Mouse (Mus musculus) stomach, embryonic 14.5 days (tissue): Measurements from ENCODE around the gene Olfr33. TPM values are rescaled to one million over a fixed set of nuclear protein-coding genes. Genes with fewer than 3 reads are reported as not detected.

Source experiments
- ATAC-seq: fragments of 200-750 bp; cut with Nextera tagmentation; 2 replicates; pipeline ENCODE4 v1.8.0; 2017; ENCODE audit warnings: low read depth, moderate TSS enrichment; ENCODE audit not compliant: insufficient number of reproducible peaks, insufficient read depth, low FRiP score
- H3K27ac ChIP-seq: fragments of 300-500 bp; sonication (generic); 2 replicates; pipeline ENCODE4 v1.5.1; 2014; ENCODE audit warnings: mild to moderate bottlenecking, low read length, moderate library complexity, mixed read lengths
- H3K27me3 ChIP-seq: fragments of 300-500 bp; sonication (generic); 2 replicates; pipeline ENCODE4 v1.6.1; 2014; ENCODE audit warnings: low read length, control low read depth, mixed read lengths; ENCODE audit not compliant: control insufficient read depth, insufficient read depth
- H3K36me3 ChIP-seq: fragments of 300-500 bp; sonication (generic); 2 replicates; pipeline ENCODE4 v1.6.1; 2014; ENCODE audit warnings: mild to moderate bottlenecking, control low read depth, low read length, moderate library complexity, mixed read lengths; ENCODE audit not compliant: control insufficient read depth, insufficient read depth
- H3K4me1 ChIP-seq: fragments of 300-500 bp; sonication (generic); 2 replicates; pipeline ENCODE4 v1.6.1; 2014; ENCODE audit warnings: low read length, control low read depth, mixed read lengths; ENCODE audit not compliant: control insufficient read depth, insufficient read depth
- H3K4me2 ChIP-seq: fragments of 300-500 bp; sonication (generic); replicated peaks from 2 replicates; pipeline ENCODE4 v1.6.1; 2014; ENCODE audit warnings: low read depth, low read length, control low read depth
- H3K4me3 ChIP-seq: fragments of 300-500 bp; sonication (generic); 2 replicates; pipeline ENCODE4 v1.5.1; 2014; ENCODE audit warnings: low read depth, low read length, control low read depth
- H3K9ac ChIP-seq: fragments of 300-500 bp; sonication (generic); replicated peaks from 2 replicates; pipeline ENCODE4 v1.6.1; 2014; ENCODE audit warnings: low read depth, mild to moderate bottlenecking, control low read depth, low read length, moderate library complexity, mixed read lengths
- H3K9me3 ChIP-seq: fragments of 300-500 bp; sonication (generic); 2 replicates; pipeline ENCODE4 v1.6.1; 2016; ENCODE audit warnings: low read depth, low read length, control low read depth; ENCODE audit not compliant: control insufficient read depth
- WGBS: fragments of 180-500 bp; shearing (Covaris S2); extraction: QIAGEN DNeasy Blood & Tissue Kit; methylation state at CpG from one replicate; pipeline ENCODE4 v1.1.7; 2014; 5-methylcytosine and 5-hydroxymethylcytosine counted together
- polyA plus RNA-seq: library from polyadenylated mRNA; unstranded; fragments of >200 nt; fragmentation: Nextera tagmentation; extraction: Ambion mirVana; gene quantifications from 2 replicates; pipeline ENCODE4 v1.2.1, GENCODE M21; 2014

The Olfr33 gene
- not detected in 2 replicates for polyA plus RNA-seq

DNA sequence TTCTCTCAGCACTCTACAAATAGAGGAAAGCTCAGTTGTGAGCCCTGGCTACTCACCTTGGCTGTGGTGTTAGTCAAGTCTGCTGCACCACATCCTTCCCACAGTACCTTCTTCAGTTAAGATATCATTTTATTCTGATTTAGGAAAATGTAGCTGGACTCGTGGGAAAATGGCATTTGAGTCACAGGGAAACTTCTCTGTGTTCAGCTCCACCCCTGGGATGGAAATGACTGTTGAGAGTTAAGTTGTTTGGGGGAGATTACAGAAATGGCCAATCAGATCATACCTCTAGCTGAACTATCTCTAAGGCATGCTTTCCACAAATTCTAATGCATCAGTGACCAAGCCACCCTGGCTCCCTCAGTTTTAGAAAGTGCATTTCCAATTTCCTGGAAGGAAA is at the start of gene Olfr33:
Gene Olfr33, minus strand, starts transcription at position 101 of the 400 bp plus-strand sequence.
- no peak for ATAC-seq
- Histone ChIP-seq H3K4me1 (no peaks in the 10 kb centered on the region), H3K27ac (no peak within 1 kb of the TSS), H3K27me3 (no peaks in the 10 kb centered on the region), H3K4me3 (no peak within 1 kb of the TSS), H3K9ac (no peak within 1 kb of the TSS), H3K9me3 (no peaks in the 10 kb centered on the region), H3K4me2 (no peak within 1 kb of the TSS), H3K36me3 (no peaks in the 10 kb centered on the region)
- 33% methylated on average over 1 of the region's 1 CpGs for WGBS

DNA sequence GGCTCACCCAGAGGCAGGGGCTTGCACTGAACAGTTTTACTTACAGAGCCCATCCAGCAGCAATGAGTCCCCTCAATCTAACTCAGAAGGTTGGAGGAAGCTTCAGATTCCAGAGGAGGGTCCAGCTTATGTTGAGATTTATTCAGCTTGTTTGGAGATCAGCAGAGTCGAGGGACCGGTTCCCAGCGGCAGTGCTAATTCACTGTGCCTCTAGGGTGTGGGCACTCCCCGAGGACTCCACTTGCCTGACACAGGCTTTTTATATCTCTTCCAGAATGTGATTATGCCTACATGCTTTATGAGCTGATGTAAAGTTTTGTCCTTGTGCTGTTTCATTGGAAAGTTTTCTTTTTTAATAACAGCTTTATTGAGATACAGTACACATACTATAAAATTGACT is 40.4 kb upstream of the Olfr33 start, which contains the start of the genes Olfr560 and Olfr78:
Gene Olfr560, minus strand, starts transcription at position 101 of the 400 bp plus-strand sequence.
Gene Olfr78, minus strand, starts transcription at position 206 of the 400 bp plus-strand sequence.
- 63% methylated on average over 4 of the region's 4 CpGs for WGBS
- Histone ChIP-seq H3K4me2 (no peak within 1 kb of the TSS), H3K9ac (no peak within 1 kb of the TSS), H3K36me3 (no peaks in the 10 kb centered on the region), H3K27me3 (no peaks in the 10 kb centered on the region), H3K4me3 (no peak within 1 kb of the TSS), H3K9me3 (no peaks in the 10 kb centered on the region), H3K4me1 (no peaks in the 10 kb centered on the region), H3K27ac (no peak within 1 kb of the TSS)
- ATAC-seq = no peak

DNA sequence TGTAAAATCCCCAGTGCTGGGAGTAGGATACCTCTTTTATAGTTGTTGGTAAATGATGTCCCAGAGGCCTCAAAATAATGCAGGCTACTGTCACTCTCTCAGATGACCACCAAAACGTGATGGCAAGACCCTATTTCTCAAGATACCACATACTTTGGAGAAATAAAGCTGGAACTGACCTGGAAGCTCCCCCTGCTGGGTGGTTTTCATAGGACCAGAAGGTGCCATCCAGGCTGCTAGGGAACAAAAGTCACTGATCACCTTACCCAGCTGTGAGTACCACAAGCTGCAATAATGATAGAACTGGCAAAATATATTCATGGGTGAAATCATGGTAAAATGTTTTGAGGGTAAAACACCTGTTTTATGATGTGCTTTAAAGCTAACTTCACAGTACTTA is 33.2 kb upstream of the Olfr33 start:
- H3K4me2 ChIP-seq = no peak overlapping the region
- H3K9me3 ChIP-seq = no peaks in the 10 kb centered on the region
- no peaks in the 10 kb centered on the region for H3K4me1 ChIP-seq
- no peak overlapping the region for H3K27ac ChIP-seq
- no peak overlapping the region for H3K4me3 ChIP-seq
- no peaks in the 10 kb centered on the region for H3K27me3 ChIP-seq
- no peak for ATAC-seq
- no peak overlapping the region for H3K9ac ChIP-seq
- H3K36me3 ChIP-seq = no peaks in the 10 kb centered on the region
- 8% methylated on average over 1 of the region's 1 CpGs for WGBS

DNA sequence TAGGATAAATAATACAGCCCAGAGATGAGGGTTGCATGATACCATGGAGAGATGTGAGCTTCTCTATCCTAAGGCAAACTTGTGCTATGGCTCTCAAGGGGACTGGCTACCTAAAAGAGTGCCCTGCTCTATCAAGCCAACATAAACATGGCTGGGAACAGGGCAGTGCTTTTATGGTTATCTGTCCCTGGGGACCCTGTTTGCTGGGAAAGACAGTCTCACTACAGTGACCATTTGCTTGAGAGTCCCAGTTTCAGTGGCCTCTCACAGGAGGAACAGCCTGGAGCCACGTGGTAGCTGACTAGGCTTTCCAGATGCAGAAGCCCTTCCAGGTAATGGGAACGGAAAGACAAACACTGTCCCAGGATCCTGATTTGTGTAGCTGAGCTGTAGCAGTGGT is 18.8 kb upstream of the Olfr33 start:
- Histone ChIP-seq H3K9ac (no peak overlapping the region), H3K4me3 (no peak overlapping the region), H3K27me3 (no peaks in the 10 kb centered on the region), H3K27ac (no peak overlapping the region), H3K9me3 (no peaks in the 10 kb centered on the region), H3K4me1 (no peaks in the 10 kb centered on the region), H3K36me3 (no peaks in the 10 kb centered on the region), H3K4me2 (no peak overlapping the region)
- 48% methylated on average over 2 of the region's 2 CpGs for WGBS
- no peak for ATAC-seq

DNA sequence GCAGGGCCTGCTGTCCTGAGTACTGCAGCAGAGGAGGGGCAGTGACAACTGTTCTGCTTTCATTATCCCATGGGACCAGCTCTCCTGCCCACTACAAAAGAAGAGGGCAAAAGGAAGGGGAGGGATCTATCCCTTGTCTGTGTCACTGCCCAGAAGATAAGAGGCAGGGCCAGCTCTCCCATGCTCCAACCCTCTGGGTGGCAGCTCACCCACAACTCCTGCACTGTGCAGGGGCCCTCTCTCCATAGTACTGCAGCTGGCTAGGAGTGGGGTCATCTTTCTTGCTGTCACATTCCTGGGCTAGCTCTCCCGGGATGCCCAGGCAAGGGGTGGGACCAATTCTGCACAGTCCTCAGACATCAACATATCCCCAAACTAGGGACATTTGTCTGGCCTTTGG is 14.9 kb upstream of the Olfr33 start:
- H3K4me1 ChIP-seq = no peaks in the 10 kb centered on the region
- H3K27ac ChIP-seq = no peak overlapping the region
- no peak overlapping the region for H3K9ac ChIP-seq
- H3K27me3 ChIP-seq = no peaks in the 10 kb centered on the region
- no peaks in the 10 kb centered on the region for H3K36me3 ChIP-seq
- no peak overlapping the region for H3K4me2 ChIP-seq
- H3K4me3 ChIP-seq = no peak overlapping the region
- WGBS = 22% methylated on average over 1 of the region's 1 CpGs
- H3K9me3 ChIP-seq = no peaks in the 10 kb centered on the region
- peak; percentile 46; the same call in 1 of the 2 replicates for ATAC-seq

DNA sequence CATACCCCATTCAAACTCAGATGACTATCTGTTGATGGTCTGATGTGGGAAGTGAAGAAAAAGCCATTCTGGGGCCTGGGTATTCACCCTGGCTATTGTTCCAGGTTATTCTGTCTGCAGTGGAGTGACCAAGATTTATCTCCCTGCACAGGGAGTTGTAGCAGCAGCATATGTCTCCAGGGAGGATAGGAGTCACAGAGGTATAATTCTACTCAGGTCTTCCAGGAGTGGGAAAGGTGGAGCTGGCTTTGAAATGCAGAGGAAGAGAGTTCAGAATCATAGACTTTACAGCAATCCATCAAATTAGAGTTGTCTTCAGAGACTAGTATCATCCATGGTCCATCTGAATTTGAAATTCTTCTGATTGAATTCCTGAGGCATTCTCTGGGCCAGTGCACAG is 8.5 kb upstream of the Olfr33 start, which contains the start of gene Olfr559:
Gene Olfr559, minus strand, starts transcription at position 101 of the 400 bp plus-strand sequence.
- Histone ChIP-seq H3K9me3 (no peaks in the 10 kb centered on the region), H3K4me1 (no peaks in the 10 kb centered on the region), H3K4me3 (no peak within 1 kb of the TSS), H3K27ac (no peak within 1 kb of the TSS), H3K4me2 (no peak within 1 kb of the TSS), H3K27me3 (no peaks in the 10 kb centered on the region), H3K9ac (no peak within 1 kb of the TSS), H3K36me3 (no peaks in the 10 kb centered on the region)
- ATAC-seq = no peak

DNA sequence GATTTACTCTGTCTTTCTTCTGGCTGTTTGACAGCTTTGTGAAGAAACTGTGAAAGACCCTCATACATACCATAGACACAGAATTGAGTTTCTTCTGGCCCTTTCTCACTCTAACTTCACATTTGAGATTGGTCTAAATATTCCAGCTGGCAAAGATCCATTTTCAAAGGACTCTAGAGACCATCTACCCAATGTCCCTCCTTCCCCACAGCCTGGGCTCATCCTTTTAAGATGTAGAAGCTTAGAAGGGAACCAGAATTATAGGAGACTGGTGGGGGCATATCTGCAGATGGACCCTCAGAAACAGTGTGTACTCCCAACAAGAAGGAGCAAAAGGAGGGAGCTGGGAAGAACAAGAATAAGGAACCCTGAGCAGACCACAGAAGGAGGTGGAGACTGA is 17.0 kb downstream of the Olfr33 start, which contains the start of gene Olfr558:
Gene Olfr558, plus strand, starts transcription at position 301 of the 400 bp plus-strand sequence.
- H3K36me3 ChIP-seq = no peaks in the 10 kb centered on the region

DNA sequence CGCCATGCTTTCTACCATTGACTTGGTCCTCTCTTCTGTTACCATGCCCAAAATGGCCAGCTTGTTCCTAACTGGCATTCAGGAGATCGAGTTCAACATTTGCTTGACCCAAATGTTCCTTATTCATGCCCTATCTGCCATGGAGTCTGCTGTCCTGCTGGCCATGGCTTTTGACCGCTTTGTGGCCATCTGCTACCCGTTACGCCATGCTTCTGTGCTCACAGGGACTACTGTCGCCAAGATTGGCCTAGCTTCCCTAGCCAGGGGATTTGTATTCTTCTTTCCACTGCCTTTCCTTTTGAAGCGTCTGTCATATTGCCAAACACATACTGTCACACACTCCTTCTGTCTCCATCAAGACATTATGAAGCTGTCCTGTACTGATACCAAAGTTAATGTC is 20.4 kb downstream of the Olfr33 start:
- Histone ChIP-seq H3K4me3 (no peak overlapping the region), H3K9ac (no peak overlapping the region), H3K4me1 (no peaks in the 10 kb centered on the region), H3K27me3 (no peaks in the 10 kb centered on the region), H3K4me2 (no peak overlapping the region), H3K27ac (no peak overlapping the region), H3K36me3 (no peaks in the 10 kb centered on the region), H3K9me3 (no peaks in the 10 kb centered on the region)
- 82% methylated on average over 7 of the region's 7 CpGs for WGBS
- ATAC-seq = no peak

More for the DNA sequence above, 17.0 kb downstream of the Olfr33 start, which contains the start of gene Olfr558:
- Histone ChIP-seq H3K9ac (no peak within 1 kb of the TSS), H3K27me3 (no peaks in the 10 kb centered on the region), H3K4me2 (no peak within 1 kb of the TSS), H3K9me3 (no peaks in the 10 kb centered on the region), H3K4me1 (no peaks in the 10 kb centered on the region), H3K4me3 (no peak within 1 kb of the TSS), H3K27ac (no peak within 1 kb of the TSS)
- no peak for ATAC-seq
